14 mouse cellular contexts compared by ENCODE assay signal in genomic region chr8:12903790-12904415, GRCm38 (mm10). TPM values are rescaled to one million over a fixed set of nuclear protein-coding genes. Genes with fewer than 3 reads are reported as not detected.
A peak's percentile ranks its signal among the peaks of the same experiment; 100 is the strongest.
DNase-seq lines count a peak whose midpoint lies in the region; ATAC-seq and TF ChIP-seq lines count a peak whose summit lies in the region.
"Had no signal": no experiment of that assay in that cellular context is flagged by ENCODE, and none has a peak within 500 bp of the region (broad histone marks: within the 10 kb centered on the region; RNA-seq: fewer than 3 reads in every experiment).

No protein-coding gene starts in this region.

- intact Hi-C loops in gastrocnemius, adult 2 months (cut with DNase I) = no loop called here

- no peaks in the 10 kb centered on the region for H3K9me3 ChIP-seq in kidney, postnatal 0 days (replicated peaks; ENCODE audit: low read length)
- no peaks in the 10 kb centered on the region for H3K9me3 ChIP-seq in heart, postnatal 0 days (replicated peaks; ENCODE audit: control insufficient read depth, low read length)
- H3K9me3 ChIP-seq: liver, embryonic 12.5 days; midbrain, embryonic 12.5 days; neural tube, embryonic 12.5 days had no signal

- TF ChIP-seq EP300 in heart, postnatal 0 days (IDR thresholded peaks at IDR 0.05; ENCODE audit: low read depth) = no peak

- H3K27ac ChIP-seq in gastrocnemius, adult 2 months = peak overlapping the region; percentile 80
- 0 out of 2 replicates have a peak overlapping the region, but pooled peaks have one; percentile 2 for H3K27ac ChIP-seq in kidney, postnatal 0 days
- H3K27ac ChIP-seq in heart, postnatal 0 days (ENCODE audit: low read depth) = peak overlapping the region; percentile 78
- H3K27ac ChIP-seq: liver, embryonic 12.5 days; midbrain, embryonic 12.5 days; neural tube, embryonic 12.5 days had no signal

- no peak overlapping the region for H3K9ac ChIP-seq in kidney, postnatal 0 days (ENCODE audit: low read depth, low read length)
- H3K9ac ChIP-seq in heart, postnatal 0 days (replicated peaks; ENCODE audit: low read depth, low read length) = no peak overlapping the region
- H3K9ac ChIP-seq: liver, embryonic 12.5 days; midbrain, embryonic 12.5 days; neural tube, embryonic 12.5 days had no signal

- no peak for ATAC-seq in kidney, postnatal 0 days (replicated peaks; ENCODE audit: low FRiP score, low read depth)
- ATAC-seq in heart, postnatal 0 days (ENCODE audit: insufficient read depth, low read depth) = no peak
- no peak for ATAC-seq in monocyte, adult 5-6 weeks (replicated peaks; ENCODE audit: insufficient number of reproducible peaks, low FRiP score, low TSS enrichment, poor library complexity, severe bottlenecking)
- ATAC-seq: intestine, embryonic 16.5 days; liver, embryonic 12.5 days had no signal

- no peak overlapping the region for H3K4me2 ChIP-seq in kidney, postnatal 0 days (ENCODE audit: low read length)
- no peak overlapping the region for H3K4me2 ChIP-seq in heart, postnatal 0 days (ENCODE audit: low read depth, low read length)
- H3K4me2 ChIP-seq: liver, embryonic 12.5 days; midbrain, embryonic 12.5 days; neural tube, embryonic 12.5 days had no signal

- TF ChIP-seq CTCF in gastrocnemius, adult 2 months (IDR thresholded peaks at IDR 0.05) = no peak
- no peak for TF ChIP-seq CTCF in kidney, postnatal 0 days (IDR thresholded peaks at IDR 0.05; ENCODE audit: low read depth)
- TF ChIP-seq CTCF in heart, postnatal 0 days (IDR thresholded peaks at IDR 0.05; ENCODE audit: low read depth) = no peak

- H3K36me3 ChIP-seq in kidney, postnatal 0 days (ENCODE audit: insufficient read depth, low read length) = no peaks in the 10 kb centered on the region
- no peaks in the 10 kb centered on the region for H3K36me3 ChIP-seq in heart, postnatal 0 days (replicated peaks; ENCODE audit: control insufficient read depth, insufficient read depth, low read length)
- H3K36me3 ChIP-seq: liver, embryonic 12.5 days; midbrain, embryonic 12.5 days; neural tube, embryonic 12.5 days had no signal

- 66% methylated on average over 13 of the region's 13 CpGs for WGBS in kidney, postnatal 0 days
- 68% methylated on average over 13 of the region's 13 CpGs for WGBS in heart, postnatal 0 days

- no peaks in the 10 kb centered on the region for H3K27me3 ChIP-seq in kidney, postnatal 0 days (ENCODE audit: insufficient read depth, low read length)
- H3K27me3 ChIP-seq in heart, postnatal 0 days (ENCODE audit: control insufficient read depth, insufficient read depth, low read length) = no peaks in the 10 kb centered on the region; the same call in 1 of the 2 replicates
- H3K27me3 ChIP-seq: midbrain, embryonic 12.5 days; neural tube, embryonic 12.5 days had no signal

- H3K4me3 ChIP-seq in gastrocnemius, adult 2 months = no peak overlapping the region
- H3K4me3 ChIP-seq in kidney, postnatal 0 days (replicated peaks; ENCODE audit: low read depth, low read length) = no peak overlapping the region
- no peak overlapping the region for H3K4me3 ChIP-seq in heart, postnatal 0 days (ENCODE audit: low read depth, low read length)
- H3K4me3 ChIP-seq: liver, embryonic 12.5 days; midbrain, embryonic 12.5 days; neural tube, embryonic 12.5 days had no signal

- peaks cover 11% of the 10 kb centered on the region; the same call in 1 of the 2 replicates for H3K4me1 ChIP-seq in kidney, postnatal 0 days (replicated peaks; ENCODE audit: insufficient read depth, low read length)
- no peaks in the 10 kb centered on the region for H3K4me1 ChIP-seq in heart, postnatal 0 days (ENCODE audit: control insufficient read depth, insufficient read depth)
- H3K4me1 ChIP-seq: liver, embryonic 12.5 days; midbrain, embryonic 12.5 days; neural tube, embryonic 12.5 days had no signal

- no peak for DNase-seq in gastrocnemius, adult 2 months
- DNase-seq in gastrocnemius, adult 8-10 months (ENCODE audit: low spot score in 2 of 2) = no peak
- no peak for DNase-seq in kidney, postnatal 0 days (ENCODE audit: low spot score)
- DNase-seq in kidney, adult 9 months = no peak
- DNase-seq in heart, postnatal 0 days (ENCODE audit: low spot score) = no peak
- peak; percentile 39 for DNase-seq in lung, postnatal 36 days
- DNase-seq in cerebellum, adult 8-10 months = no peak
- DNase-seq: cerebellum, postnatal 25 days; thymus, adult 2 months had no signal

RNA-seq across cellular contexts. Expression of gene Mcf2l, which starts 30.3 kb away (rescaled TPM):
- total RNA-seq in gastrocnemius, adult 2 months (2021) = 10 to 100 TPM; 26.0 to 49.7 TPM
- total RNA-seq in gastrocnemius, adult 8-10 months (2022) = 10 to 100 TPM; 12.1 to 19.6 (median 16.5) TPM
- 10.9 and 11.2 TPM in 2 replicates for polyA plus RNA-seq in kidney, postnatal 0 days (2015; fragmentation: Nextera tagmentation; extraction: Ambion mirVana)
- total RNA-seq in heart, postnatal 0 days (2014; rRNA removed; ENCODE audit: low replicate concordance) = 22.1 and 22.9 TPM in 2 replicates
- 6.6 and 7.5 TPM in 2 replicates for polyA plus RNA-seq in heart, postnatal 0 days (2015; fragmentation: Nextera tagmentation; extraction: Ambion mirVana)
- total RNA-seq in monocyte, adult 5-6 weeks (2017) = 3.3 to 9.0 TPM (median 5.8 TPM) in 3 replicates

Comparison
In these comparisons a context has a peak if more than half of its experiments do, and no peak if none do; other contexts are left out.
1. H3K27ac ChIP-seq: peak in every context shown above with its lines; median percentile 80 in gastrocnemius, adult 2 months; 78 in heart, postnatal 0 days; 2 in kidney, postnatal 0 days.